Mouse (Mus musculus) testis, adult 2 months (tissue): ENCODE data around the gene Sptb. TPM values are rescaled to one million over a fixed set of nuclear protein-coding genes. Genes with fewer than 3 reads are reported as not detected.
A peak's percentile ranks its signal among the peaks of the same experiment; 100 is the strongest.

Experiments used
- H3K27ac ChIP-seq: fragments of 200-500 bp; 2 replicates; pipeline ENCODE4 v1.5.1; 2012; ENCODE audit warnings: low read depth, low read length; ENCODE audit not compliant: control insufficient read depth, insufficient read depth
- H3K27me3 ChIP-seq: fragments of 200-500 bp; 2 replicates; pipeline ENCODE4 v1.6.1; 2012; ENCODE audit warnings: mild to moderate bottlenecking, low read length, moderate library complexity; ENCODE audit not compliant: control insufficient read depth, insufficient read depth
- H3K36me3 ChIP-seq: fragments of 200-500 bp; 2 replicates; pipeline ENCODE4 v1.6.1; 2012; ENCODE audit warnings: mild to moderate bottlenecking, low read length; ENCODE audit not compliant: control insufficient read depth, insufficient read depth
- H3K4me1 ChIP-seq: fragments of 200-500 bp; 2 replicates; pipeline ENCODE4 v1.6.1; 2012; ENCODE audit warnings: low read length; ENCODE audit not compliant: control insufficient read depth, insufficient read depth
- H3K4me3 ChIP-seq: fragments of 200-500 bp; 2 replicates; pipeline ENCODE4 v1.5.1; 2012; ENCODE audit warnings: low read depth, mild to moderate bottlenecking, low read length, moderate library complexity, mixed read lengths; ENCODE audit not compliant: control insufficient read depth
- CTCF ChIP-seq: fragments of 200-500 bp; IDR thresholded peaks from 2 replicates; pipeline ENCODE4 v1.5.1; 2012; ENCODE audit warnings: low read depth, mild to moderate bottlenecking, inconsistent platforms, low read length, moderate library complexity; ENCODE audit not compliant: control insufficient read depth, insufficient read depth, insufficient replicate concordance
- POLR2A ChIP-seq: fragments of 200-500 bp; IDR thresholded peaks from 2 replicates; pipeline ENCODE4 v1.6.1; 2012; ENCODE audit warnings: low read depth, mild to moderate bottlenecking, inconsistent platforms, low read length, moderate library complexity; ENCODE audit not compliant: control insufficient read depth
- polyA plus RNA-seq: library from polyadenylated mRNA; depleted of rRNA; stranded (reverse); fragments of >200 nt; gene quantifications from 2 replicates; pipeline ENCODE4 v1.2.3, GENCODE M21; 2012

Sptb gene
- polyA plus RNA-seq, 1 experiment: 3.9 TPM

GRCm38 (mm10) chr12:76556187-76556586 is 154.2 kb downstream of the Sptb start:
- no peaks in the 10 kb centered on the region for H3K36me3 ChIP-seq
- no peak overlapping the region for H3K27ac ChIP-seq
- H3K27me3 ChIP-seq: no peaks in the 10 kb centered on the region
- no peak for TF ChIP-seq POLR2A
- TF ChIP-seq CTCF: no peak
- peaks cover 4% of the 10 kb centered on the region for H3K4me1 ChIP-seq
- no peak overlapping the region for H3K4me3 ChIP-seq

GRCm38 (mm10) chr12:76554871-76555386 is 155.4 kb downstream of the Sptb start:
- H3K4me3 ChIP-seq: no peak overlapping the region
- no peaks in the 10 kb centered on the region for H3K36me3 ChIP-seq
- peaks cover 4% of the 10 kb centered on the region for H3K4me1 ChIP-seq
- TF ChIP-seq CTCF: no peak
- TF ChIP-seq POLR2A: no peak
- no peaks in the 10 kb centered on the region for H3K27me3 ChIP-seq
- 0 out of 2 replicates have a peak overlapping the region, but pooled peaks have one; percentile 8 for H3K27ac ChIP-seq

GRCm38 (mm10) chr12:76554392-76554791 is 156.0 kb downstream of the Sptb start:
- H3K4me1 ChIP-seq: peaks cover 4% of the 10 kb centered on the region
- H3K27ac ChIP-seq: no peak overlapping the region
- H3K27me3 ChIP-seq: no peaks in the 10 kb centered on the region
- no peak for TF ChIP-seq POLR2A
- no peak for TF ChIP-seq CTCF
- H3K36me3 ChIP-seq: no peaks in the 10 kb centered on the region
- no peak overlapping the region for H3K4me3 ChIP-seq

GRCm38 (mm10) chr12:76553917-76554316 is 156.4 kb downstream of the Sptb start:
- Histone ChIP-seq H3K4me1 (peaks cover 4% of the 10 kb centered on the region), H3K4me3 (no peak overlapping the region), H3K27me3 (no peaks in the 10 kb centered on the region), H3K36me3 (no peaks in the 10 kb centered on the region), H3K27ac (peak overlapping the region; percentile 73; the same call in 1 of the 2 replicates)
- no peak for TF ChIP-seq POLR2A

- H3K27me3 ChIP-seq: no peaks in the 10 kb centered on the region
- no peak overlapping the region for H3K27ac ChIP-seq
- H3K4me3 ChIP-seq: no peak overlapping the region
- H3K4me1 ChIP-seq: peaks cover 4% of the 10 kb centered on the region
- H3K36me3 ChIP-seq: no peaks in the 10 kb centered on the region
- no peak for TF ChIP-seq CTCF
- TF ChIP-seq POLR2A: no peak
These were observed 157.4 kb downstream of the Sptb start for GRCm38 (mm10) chr12:76552958-76553357.

GRCm38 (mm10) chr12:76552321-76552720 is 158.0 kb downstream of the Sptb start:
- Histone ChIP-seq H3K27ac (peak overlapping the region; percentile 66), H3K4me3 (no peak overlapping the region), H3K27me3 (no peaks in the 10 kb centered on the region), H3K4me1 (peaks cover 4% of the 10 kb centered on the region), H3K36me3 (no peaks in the 10 kb centered on the region)
- TF ChIP-seq POLR2A: no peak
- TF ChIP-seq CTCF: no peak

- Histone ChIP-seq H3K27ac (no peak overlapping the region), H3K27me3 (no peaks in the 10 kb centered on the region), H3K4me3 (no peak overlapping the region), H3K4me1 (peaks cover 4% of the 10 kb centered on the region), H3K36me3 (no peaks in the 10 kb centered on the region)
- TF ChIP-seq CTCF (no peak), POLR2A (no peak)
These were observed 161.1 kb downstream of the Sptb start for GRCm38 (mm10) chr12:76549203-76549602.

- Histone ChIP-seq H3K4me3 (no peak overlapping the region), H3K27ac (no peak overlapping the region), H3K27me3 (no peaks in the 10 kb centered on the region), H3K36me3 (no peaks in the 10 kb centered on the region), H3K4me1 (no peaks in the 10 kb centered on the region; the same call in 1 of the 2 replicates)
- TF ChIP-seq POLR2A (no peak), CTCF (no peak)
These were observed 162.3 kb downstream of the Sptb start for GRCm38 (mm10) chr12:76548082-76548423.
